Mouse (Mus musculus) naive thymus-derived CD4-positive, alpha-beta T cell, adult 2 months (primary cell): Measurements from ENCODE around the gene Ube4b.
A peak's percentile ranks its signal among the peaks of the same experiment; 100 is the strongest.
"Not testable (repeated sequence)": the region's sequence is repeated elsewhere in the genome, so short reads cannot be mapped to it uniquely, and the experiment has no call there.

Experiments
- DNase-seq: peaks from one replicate; pipeline ENCODE4 v3.0.0-alpha.2; 2011; ENCODE audit warnings: low read depth

The Ube4b gene

DNA sequence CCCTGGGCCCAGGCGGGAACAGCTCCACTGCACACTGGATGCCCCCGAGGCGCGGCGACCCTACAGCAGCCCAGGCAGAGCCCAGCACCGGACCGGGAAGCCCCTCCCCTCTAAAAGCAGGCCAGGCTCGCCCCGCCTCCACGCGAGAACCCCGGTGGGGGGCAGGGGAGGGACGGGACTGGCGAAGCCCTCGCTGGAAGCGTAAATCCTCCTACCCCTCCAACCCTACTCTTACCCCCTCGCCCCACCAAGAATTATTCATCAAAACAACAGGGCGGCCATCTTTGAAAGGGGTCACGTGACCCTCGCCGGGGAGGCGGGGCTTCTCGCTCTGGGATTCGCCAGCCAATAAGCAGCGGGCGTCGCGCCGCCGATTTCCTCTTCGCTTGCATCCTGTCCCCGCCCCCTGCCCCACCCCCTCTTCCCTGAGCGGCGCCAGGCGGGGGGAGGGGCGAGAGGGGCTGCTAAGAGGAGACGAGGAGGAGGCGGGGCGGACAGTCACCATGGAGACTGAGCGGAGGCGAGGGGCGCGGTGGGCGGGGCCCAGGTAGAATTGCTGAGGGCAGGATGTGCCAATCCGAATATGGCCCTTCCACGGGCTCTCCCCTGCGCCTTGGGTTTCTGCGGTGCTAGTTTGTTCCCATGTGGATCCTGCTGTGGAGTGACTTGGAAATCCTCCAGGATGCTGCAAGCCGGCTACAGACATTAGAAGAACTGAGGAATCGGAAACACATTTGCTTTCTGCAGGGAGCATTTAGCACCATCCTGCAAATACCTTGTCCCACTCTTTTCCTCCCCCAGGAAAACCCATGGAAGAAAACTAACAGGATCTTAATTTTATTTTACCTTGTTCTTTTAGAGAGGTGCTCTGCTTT lies at the start of gene Ube4b:
Gene Ube4b (minus strand): TSS at position 425 of the 875 bp plus-strand sequence.
- peak; percentile 98 for DNase-seq

DNA sequence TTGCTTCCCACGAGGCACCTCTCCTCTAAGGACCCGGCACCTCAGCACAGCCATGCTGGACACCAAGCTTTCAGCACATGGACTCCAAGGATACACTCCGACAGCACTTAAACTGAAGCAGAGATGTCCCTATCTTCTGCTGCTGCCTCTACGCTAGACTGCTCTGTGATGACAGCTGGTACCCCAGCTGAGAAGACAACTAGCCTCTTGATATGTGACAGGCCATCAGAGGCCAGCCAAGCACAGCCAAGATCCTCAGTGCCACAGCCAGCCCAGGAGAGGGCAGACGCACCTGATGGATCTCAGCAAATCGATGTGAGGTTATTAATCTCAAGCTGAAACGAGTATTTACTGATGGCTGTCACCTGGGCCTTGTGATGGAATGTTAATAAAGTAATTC lies 48.5 kb upstream of the Ube4b start:
- DNase-seq = no peak

DNA sequence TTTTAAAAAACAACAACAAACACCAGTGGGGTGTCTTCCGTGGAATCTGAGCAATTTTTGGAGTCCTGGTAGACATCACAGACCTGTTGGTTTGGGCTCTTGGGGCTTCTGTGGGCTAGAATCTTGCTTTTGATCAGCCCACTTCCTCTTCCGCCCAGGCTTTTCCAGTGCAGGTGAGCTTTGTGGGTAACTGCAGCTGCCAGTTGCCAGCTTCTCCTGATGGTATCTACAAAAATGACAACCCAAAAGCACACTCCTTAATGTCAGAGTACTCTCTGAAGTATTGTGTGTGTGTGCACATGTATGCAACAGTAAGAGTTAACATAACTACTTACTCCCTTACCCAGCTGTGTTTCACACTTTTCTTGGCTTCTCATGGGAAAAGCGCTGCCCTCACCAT lies 43.0 kb upstream of the Ube4b start:
- DNase-seq = peak; percentile 88

DNA sequence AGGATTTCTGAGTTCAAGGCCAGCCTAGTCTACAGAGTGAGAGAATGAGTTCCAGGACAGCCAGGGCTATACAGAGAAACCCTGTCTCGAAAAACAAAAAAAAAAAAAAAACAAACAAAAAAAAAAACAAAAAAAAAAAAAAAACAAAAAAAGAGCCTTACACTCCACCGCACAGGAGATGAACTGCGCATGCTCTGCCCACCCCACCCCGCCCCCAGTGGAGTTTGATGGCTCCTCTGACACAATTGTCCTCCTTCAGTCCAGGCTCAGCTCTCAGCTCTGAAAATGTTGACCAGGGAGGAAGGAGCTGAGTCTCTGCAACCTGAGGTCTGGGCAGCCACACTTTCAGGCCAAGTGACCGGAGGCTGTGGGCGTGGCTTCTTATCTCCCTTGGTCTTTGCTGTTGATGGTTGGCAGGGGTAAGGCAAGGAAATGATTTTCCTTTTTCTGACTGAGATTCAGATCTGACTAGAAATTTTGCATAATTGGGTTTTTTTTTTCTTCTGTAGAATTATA lies 36.9 kb upstream of the Ube4b start:
- DNase-seq = no peak

DNA sequence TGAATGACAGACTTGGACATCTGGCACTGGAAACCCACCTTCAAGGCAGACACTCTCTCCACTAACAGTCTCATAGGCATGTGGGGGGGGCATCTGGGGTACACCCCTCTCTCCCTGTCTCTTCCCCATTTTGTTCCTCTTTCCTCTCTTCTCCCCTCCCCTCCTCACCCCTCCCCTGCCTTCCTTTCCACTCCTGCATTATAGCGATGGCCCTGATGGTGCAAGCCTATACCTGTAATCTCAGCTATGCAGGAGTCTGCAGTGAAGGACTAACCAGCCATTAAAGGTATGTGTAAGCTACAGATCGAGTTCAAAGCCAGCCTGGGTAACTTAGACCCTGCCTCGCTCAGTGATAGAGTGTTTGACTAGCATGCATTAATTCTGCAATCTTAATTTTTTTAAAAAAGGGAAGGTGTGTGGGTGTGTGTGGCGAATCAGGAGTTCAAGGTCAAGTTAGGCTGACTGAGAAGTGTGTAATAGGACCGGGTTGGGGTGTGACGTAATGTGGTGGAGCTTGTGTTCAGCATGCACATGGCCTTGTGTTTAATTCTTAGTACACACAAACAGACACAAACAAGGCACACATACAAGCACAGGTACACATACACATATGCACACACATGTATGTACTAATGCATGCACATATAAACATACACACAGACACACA lies 35.9 kb upstream of the Ube4b start:
- no peak for DNase-seq

DNA sequence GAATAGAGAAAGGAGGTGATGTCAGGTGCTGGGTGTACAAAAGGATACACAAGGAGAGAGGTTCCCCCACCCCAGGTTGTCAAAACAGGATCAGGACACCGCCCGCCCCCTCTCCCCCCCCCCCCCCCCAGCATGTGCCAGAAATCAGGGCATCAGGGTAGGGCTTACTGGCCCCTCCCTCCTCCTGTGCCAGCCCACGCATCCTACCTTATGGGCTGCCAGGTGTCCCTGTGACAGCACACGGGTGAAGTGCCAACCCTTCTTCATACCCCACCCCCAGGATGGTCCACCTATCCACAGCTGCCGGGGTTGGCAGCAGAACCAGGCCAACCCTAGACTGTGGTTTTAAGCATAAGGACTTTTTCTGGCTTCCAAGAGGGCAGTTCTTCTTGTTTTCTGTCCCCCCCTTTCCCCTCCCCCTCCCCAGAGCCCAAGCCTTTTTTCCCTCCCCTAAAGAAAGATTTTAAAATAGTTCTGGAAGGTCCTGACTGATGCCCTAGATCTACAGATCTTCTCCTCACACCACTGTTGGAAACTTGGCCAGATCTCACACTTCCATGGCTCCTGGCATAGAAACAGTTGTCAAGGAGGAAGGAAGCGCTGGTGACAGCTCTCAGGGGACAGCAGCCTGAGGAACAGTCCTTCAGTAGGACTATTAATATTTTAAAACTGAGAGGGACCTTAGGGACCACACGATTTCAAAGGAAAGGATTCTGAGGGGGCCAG lies 35.2 kb upstream of the Ube4b start:
- no peak for DNase-seq

DNA sequence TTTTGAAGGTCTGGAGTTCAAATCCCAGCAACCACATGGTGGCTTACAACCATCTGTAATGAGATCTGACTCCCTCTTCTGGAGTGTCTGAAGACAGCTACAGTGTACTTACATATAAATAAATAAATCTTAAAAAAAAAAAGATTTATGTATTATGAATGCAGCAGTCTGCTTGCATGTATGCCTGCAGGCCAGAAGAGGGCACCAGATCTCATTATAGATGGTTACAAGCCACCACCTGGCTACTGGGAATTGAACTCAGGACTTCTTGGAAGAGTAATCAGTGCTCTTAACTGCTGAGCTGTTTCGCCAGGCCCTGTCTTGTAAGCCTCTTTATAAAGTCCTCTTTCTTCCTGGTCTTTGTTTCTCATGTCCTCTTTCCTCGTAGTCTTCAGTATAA lies 33.9 kb upstream of the Ube4b start:
- DNase-seq = not testable (repeated sequence)

DNA sequence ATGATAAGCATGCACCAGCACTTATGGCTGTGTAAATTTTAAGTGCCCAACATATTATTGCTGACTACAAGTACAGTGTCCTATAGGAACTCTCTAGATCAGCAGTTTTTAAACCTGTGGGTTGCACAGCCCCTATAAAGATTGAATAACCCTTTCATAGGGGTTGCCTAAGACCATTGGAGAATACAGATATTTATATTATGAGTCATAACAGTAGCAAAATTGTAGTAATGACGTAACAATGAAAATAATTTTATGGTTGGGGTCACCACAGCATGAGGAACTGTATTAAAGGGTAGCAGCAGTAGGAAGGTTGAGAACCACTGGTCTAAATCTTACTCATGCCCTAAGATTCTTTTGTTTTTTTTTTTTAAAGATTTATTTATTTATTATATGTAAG lies 32.9 kb upstream of the Ube4b start:
- no peak for DNase-seq

DNA sequence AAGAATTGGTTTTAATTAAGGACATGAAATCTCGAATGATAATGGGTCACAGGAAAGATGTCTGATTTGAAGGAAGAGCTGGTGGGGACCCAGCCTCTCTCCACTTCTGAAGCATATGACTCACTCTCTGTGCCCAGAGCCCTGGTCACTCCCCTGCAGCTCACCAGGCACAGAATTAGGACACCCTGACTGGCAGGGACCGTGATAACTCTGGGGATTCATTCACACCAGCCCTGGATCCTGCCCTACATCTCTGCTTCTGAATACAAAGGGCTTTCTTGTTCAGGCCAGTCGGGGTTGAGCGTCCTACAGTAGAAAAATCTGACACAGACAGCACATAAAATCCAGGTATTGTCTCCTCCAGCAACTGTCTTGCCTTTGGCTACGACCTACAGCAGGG lies 32.0 kb upstream of the Ube4b start:
- no peak for DNase-seq

DNA sequence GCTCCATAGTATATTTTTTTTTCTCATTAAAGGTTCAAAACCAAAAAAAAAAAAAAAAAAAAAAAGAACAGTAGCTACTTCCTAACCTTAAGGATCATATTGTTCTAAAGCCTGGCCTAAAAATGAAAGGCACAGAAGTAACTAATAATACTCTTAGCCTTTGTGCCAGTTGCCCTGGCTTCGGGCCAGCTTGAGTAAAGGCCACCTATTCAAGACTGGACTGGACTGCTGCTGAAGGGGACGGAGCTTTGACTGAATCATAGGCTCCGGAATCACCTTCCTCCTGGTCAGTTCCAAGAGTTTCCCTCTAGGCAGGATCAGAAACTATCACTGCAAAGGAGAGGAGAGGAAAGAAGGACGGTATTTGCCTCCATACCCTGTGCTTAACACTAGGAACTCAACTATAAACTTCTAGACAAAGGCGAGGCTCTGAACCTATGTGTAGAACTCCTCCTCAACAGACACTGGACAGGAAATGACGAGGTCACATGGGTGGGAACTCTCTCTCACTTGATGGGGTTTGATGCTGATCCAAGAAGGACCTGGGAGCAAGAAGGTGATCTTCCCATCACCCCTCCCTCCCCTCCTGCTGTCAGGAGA lies 31.4 kb upstream of the Ube4b start:
- no peak for DNase-seq

DNA sequence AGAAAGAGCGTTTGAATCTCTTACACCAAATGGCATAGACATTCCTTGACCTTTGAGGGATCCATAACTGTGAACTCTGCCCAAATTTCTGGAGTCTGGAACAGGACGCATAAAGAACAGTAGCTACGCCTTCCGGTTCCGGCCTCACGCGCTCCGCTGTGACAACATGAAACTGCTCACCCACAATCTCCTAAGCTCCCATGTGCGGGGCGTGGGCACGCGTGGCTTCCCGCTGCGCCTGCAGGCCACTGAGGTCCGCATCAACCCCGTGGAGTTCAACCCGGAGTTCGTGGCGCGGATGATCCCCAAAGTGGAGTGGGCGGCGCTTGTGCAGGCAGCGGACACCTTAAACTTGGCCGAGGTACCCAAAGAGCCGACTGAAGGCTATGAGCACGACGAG lies 30.6 kb upstream of the Ube4b start:
- DNase-seq = not testable (repeated sequence)

DNA sequence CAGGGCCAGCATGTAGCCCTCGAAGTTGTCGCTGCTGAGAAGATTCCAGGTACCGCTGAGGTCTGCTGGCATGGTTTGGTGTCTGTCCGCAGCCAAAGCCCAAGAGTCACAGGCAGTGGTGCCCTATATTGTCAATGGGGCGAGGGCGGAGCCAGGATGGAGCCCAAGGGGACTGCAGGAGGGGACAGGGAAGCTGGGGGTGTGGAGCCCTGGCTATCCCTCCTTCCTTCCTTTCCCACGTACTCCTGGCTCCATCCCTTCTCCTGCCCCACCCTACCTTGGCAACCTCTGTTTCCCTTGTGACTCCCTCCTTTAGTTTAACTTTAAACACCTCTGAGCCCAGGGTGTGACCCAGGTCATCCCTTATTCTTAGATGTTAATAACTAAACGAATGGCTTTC lies 28.3 kb upstream of the Ube4b start, which contains the start of gene Rbp7:
Gene Rbp7 (minus strand): TSS at position 100 of the 400 bp plus-strand sequence.
- DNase-seq = no peak

DNA sequence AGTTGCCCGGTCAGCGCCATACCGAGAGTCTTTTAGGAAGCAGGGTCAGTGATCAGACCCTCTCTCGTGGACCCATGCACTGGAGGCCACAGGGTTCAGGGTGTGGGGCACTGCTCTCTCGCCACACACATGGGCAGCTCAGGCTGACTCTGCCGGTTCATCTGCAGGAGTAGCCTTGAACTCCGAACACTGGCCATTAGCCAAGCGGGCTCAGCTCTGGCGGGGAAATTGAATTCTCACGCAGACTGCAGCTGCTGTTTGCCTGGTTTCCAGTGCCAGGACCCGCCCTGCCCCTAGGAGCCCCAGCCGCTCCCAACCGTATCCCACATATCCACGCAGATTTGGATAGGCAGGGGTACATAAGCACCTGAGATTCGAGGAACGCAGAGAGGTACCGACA lies 27.7 kb upstream of the Ube4b start:
- no peak for DNase-seq

DNA sequence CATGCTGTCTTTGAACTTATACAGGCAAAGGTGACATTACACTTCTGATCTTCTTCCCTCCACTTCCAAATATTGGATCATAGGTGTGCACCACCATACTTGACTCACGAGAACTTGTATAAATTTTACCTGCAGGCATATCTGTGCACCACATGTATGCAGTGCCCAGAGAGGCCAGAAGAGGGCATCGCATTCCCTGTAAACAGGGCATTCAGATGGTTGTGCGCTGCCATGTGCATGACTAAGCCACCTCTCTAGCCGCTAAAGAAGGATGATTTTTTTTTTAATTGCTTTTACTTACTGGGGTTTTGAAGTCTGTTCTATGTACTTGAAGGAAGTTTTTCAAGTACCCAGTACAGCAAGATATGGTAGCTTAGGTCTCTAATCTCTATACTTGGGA lies 27.1 kb upstream of the Ube4b start:
- DNase-seq = peak; percentile 83

DNA sequence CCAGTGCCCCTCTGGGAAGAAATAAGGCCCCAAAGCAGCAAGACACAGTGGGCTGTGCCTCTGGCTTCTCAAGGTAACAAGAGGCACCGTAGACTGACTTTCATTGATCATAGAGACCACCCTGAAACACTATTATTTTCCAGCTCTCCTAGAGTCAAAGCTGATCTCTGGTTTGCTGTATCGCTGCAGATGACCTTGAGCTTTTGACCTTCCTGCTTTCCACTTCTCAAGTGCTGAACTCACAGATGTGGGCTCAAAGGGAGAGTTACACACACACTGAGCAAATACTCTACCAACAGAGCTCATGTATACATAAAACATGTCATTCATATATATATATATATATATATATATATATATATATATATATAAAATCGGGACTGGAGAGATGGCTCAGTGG lies 24.1 kb upstream of the Ube4b start:
- no peak for DNase-seq

DNA sequence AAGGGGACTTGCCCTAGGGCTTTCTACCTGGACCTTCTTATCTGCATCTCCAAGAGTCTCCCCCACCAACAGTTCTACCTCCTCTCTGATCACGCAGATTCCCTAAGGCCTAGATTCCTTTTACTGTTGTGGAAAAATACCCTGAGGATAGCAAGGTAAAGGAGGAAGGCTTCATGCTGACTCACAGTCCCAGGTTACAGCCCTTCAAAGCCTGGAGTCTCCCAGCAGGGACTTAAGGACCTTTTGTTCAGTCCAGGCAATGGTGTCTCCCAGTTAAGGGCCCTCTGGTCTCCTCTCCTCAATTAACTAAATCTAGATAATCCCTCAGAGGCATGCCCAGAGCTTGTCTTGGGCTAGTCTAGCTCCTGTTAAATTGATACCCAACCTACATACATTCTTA lies 19.8 kb upstream of the Ube4b start:
- DNase-seq = no peak

DNA sequence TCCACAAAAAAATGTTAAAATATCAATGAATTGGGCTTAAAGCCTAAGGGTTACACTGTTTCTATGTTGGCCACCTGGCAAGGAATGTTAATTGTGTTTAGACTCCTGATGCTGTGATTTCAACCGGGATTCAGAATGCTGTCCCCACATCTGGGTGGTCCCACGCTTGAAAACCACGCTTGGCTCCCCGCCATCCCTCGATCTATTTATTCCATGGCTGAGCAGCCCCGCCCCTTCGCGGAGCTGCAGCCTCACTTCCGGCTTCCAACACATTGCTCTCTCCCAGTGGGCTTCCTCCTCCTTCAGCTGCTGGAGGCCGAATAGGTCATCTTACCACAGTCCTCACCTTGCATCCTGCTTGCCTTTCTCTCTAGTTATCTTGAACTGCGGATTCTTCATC lies 19.3 kb upstream of the Ube4b start:
- DNase-seq = no peak

DNA sequence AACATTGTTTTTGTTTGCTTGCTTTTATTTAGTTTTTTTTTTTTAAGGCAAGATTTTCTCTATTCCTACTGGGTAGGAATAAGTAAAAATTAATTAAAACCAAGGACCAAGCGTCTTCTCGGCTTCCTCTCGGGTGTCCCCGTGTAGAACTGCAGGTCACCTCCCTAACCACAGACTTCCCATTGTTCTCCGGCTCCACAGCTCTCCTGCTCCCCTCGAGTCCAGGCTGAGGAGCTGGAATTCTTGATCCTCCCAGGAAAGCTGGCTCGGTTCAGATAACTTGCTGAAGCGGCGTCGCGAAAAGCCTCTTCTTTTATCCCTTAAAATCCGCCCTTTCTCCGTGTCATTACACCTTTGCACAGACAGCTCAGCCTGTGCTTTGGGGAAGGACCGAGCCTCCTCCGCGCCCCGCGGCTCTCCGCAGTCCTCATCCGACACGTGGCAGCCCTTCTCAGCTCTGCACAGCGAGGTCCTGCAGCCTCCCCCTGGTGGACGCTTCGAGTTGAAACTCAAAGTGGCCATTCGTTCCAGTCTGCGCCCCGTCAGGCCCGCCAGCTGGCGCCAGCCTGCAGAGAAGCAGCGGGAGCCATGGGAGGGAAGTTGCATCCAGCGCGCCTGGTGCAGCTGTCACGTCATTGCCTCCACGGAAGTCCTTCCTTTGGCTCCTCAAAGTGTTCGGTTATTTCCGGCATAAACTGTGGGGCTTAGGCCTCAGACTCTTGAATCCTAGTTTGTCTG lies 18.6 kb upstream of the Ube4b start:
- peak; percentile 91 for DNase-seq

DNA sequence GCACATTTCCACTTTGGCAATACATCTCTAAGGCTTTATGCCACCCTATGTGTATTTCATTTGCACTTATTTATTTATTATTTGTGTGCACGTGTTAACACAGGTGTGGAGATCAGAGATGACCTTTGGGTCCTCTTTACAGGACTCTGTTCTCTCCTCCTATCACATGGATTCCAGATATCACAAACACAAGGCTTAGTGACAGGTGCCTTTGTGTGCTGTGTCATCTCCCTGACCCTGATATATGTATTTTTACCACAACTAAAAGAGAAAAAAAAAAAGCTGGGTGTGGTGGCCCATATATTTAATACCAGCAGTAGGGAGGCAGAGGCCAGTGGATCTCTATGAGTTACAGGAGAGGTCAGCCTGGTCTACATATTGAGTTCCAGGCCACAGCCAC lies 17.9 kb upstream of the Ube4b start:
- no peak for DNase-seq

DNA sequence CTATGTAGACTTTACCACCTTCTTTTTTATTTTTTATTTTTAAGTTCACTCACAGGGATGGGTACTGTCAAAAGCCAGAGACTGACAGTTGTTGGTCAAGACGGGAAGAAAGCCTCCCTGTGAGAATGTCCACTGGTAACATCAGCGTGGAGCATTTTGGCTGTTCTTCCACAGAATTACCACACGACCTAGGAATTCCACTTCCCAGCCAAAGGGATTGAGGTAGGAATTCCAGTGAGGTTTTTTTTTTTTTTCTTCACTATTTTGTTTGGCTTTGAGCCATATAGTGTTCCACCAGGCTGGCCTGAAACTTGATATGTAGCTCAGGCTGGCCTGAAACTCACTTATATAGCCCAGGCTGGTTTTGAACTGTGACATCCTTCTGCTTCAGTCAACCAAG lies 15.9 kb upstream of the Ube4b start:
- no peak for DNase-seq

DNA sequence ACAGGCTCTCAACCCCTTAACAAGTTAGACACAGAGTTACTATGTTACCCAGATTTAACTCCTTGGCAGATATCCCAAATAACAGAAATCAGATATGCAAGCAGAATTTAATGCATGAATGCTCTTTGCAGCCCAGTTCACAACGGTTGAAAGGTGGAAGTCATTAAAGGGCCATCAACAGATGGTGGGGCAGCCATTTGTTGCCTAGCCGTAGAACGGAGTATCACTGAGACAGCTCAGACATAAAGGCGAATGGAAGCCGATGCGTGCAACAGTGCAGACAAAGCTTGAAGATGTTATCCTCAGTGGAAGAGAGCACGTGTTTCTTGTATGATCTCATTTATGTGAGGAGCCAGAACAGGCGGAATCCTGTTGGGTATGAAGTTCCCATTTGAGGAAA lies 14.0 kb upstream of the Ube4b start:
- DNase-seq = no peak

DNA sequence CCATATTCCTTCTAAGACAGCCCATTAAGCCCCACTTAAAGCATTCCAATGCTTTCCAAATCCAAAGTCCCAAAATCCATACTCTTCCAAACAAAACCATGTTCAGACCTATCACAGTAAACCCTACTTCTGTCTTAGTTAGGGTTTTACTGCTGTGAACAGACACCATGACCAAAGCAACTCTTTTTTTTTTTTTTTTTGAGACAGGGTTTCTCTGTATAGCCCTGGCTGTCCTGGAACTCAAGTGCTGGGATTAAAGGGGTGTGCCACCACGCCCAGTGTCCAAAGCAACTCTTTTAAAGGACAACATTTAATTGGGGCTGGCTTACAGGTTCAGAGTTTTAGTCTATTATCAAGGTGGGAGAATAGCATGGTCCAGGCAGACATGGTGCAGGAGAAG lies 5.3 kb upstream of the Ube4b start:
- not testable (repeated sequence) for DNase-seq
